Mouse (Mus musculus): ENCODE measurements at regions not wholly inside any gene's neighbourhood (a gene's known extent, or its start where the extent isn't known, plus 50 kb on each side); places are given as distances from the start of the nearest gene placed in this dataset.

GRCm38 (mm10) chr6:91619735-91620732, 63.8 kb upstream of the Slc6a6 start:
- Histone ChIP-seq H3K36me3 (no peaks in the 10 kb centered on the region), H3K4me3 (no peak overlapping the region), H3K9me3 (no peaks in the 10 kb centered on the region), H3K9ac (no peak overlapping the region), H3K4me1 (replicated peaks) (peaks cover 21% of the 10 kb centered on the region), H3K4me2 (no peak overlapping the region), H3K27me3 (no peaks in the 10 kb centered on the region), H3K27ac (replicated peaks) (no peak overlapping the region)
- ATAC-seq (ENCODE audit: low FRiP score, low read depth): no peak
- WGBS: 75% methylated on average over 13 of the region's 13 CpGs

- Histone ChIP-seq H3K9me3 (no peaks in the 10 kb centered on the region), H3K27me3 (no peaks in the 10 kb centered on the region), H3K4me1 (replicated peaks) (peaks cover 13% of the 10 kb centered on the region), H3K9ac (no peak overlapping the region), H3K27ac (replicated peaks) (no peak overlapping the region), H3K4me2 (no peak overlapping the region), H3K36me3 (no peaks in the 10 kb centered on the region), H3K4me3 (no peak overlapping the region)
- 97% methylated on average over 3 of the region's 3 CpGs for WGBS
- ATAC-seq (ENCODE audit: low FRiP score, low read depth): no peak
Observed at GRCm38 (mm10) chr6:91621437-91621836, 62.4 kb upstream of the Slc6a6 start.

- Histone ChIP-seq H3K9me3 (no peaks in the 10 kb centered on the region), H3K4me3 (no peak overlapping the region), H3K36me3 (no peaks in the 10 kb centered on the region), H3K4me1 (replicated peaks) (peaks cover 4% of the 10 kb centered on the region), H3K9ac (no peak overlapping the region), H3K27me3 (no peaks in the 10 kb centered on the region), H3K4me2 (no peak overlapping the region), H3K27ac (replicated peaks) (no peak overlapping the region)
- WGBS: 81% methylated on average over 3 of the region's 3 CpGs
- ATAC-seq (ENCODE audit: low FRiP score, low read depth): no peak
Observed at GRCm38 (mm10) chr6:91622425-91622824, 61.4 kb upstream of the Slc6a6 start.

- Histone ChIP-seq H3K36me3 (no peaks in the 10 kb centered on the region), H3K27me3 (no peaks in the 10 kb centered on the region), H3K27ac (replicated peaks) (no peak overlapping the region), H3K4me3 (no peak overlapping the region), H3K4me2 (no peak overlapping the region), H3K4me1 (replicated peaks) (no peaks in the 10 kb centered on the region), H3K9ac (no peak overlapping the region), H3K9me3 (no peaks in the 10 kb centered on the region)
- 92% methylated on average over 4 of the region's 4 CpGs for whole genome bisulfite sequencing
- no peak for ATAC-seq (ENCODE audit: low FRiP score, low read depth)
Observed at GRCm38 (mm10) chr6:91623646-91624045, 60.2 kb upstream of the Slc6a6 start.

- H3K4me1 ChIP-seq (replicated peaks): no peaks in the 10 kb centered on the region
- no peak for ATAC-seq (ENCODE audit: low FRiP score, low read depth)
- no peaks in the 10 kb centered on the region for H3K9me3 ChIP-seq
- H3K4me3 ChIP-seq: no peak overlapping the region
- 89% methylated on average over 4 of the region's 4 CpGs for WGBS
- no peak overlapping the region for H3K4me2 ChIP-seq
- H3K9ac ChIP-seq: no peak overlapping the region
- no peak overlapping the region for H3K27ac ChIP-seq (replicated peaks)
- H3K36me3 ChIP-seq: no peaks in the 10 kb centered on the region
- H3K27me3 ChIP-seq: no peaks in the 10 kb centered on the region
Observed at GRCm38 (mm10) chr6:91629230-91629629, 54.6 kb upstream of the Slc6a6 start.

GRCm38 (mm10) chr6:91631261-91631660, 52.6 kb upstream of the Slc6a6 start:
- no peak for ATAC-seq (ENCODE audit: low FRiP score, low read depth)
- WGBS: 93% methylated on average over 6 of the region's 6 CpGs
- H3K4me3 ChIP-seq: no peak overlapping the region
- H3K4me1 ChIP-seq (replicated peaks): no peaks in the 10 kb centered on the region
- no peak overlapping the region for H3K9ac ChIP-seq
- H3K36me3 ChIP-seq: no peaks in the 10 kb centered on the region
- H3K4me2 ChIP-seq: no peak overlapping the region
- no peak overlapping the region for H3K27ac ChIP-seq (replicated peaks)
- no peaks in the 10 kb centered on the region for H3K27me3 ChIP-seq
- no peaks in the 10 kb centered on the region for H3K9me3 ChIP-seq
